Mouse (Mus musculus): Measurements from ENCODE around the gene Nfic. TPM values are rescaled to one million over a fixed set of nuclear protein-coding genes. Genes with fewer than 3 reads are reported as not detected.

Nfic gene
- polyA plus RNA-seq, 1 experiment from 2014 or later, result 106 TPM

DNA sequence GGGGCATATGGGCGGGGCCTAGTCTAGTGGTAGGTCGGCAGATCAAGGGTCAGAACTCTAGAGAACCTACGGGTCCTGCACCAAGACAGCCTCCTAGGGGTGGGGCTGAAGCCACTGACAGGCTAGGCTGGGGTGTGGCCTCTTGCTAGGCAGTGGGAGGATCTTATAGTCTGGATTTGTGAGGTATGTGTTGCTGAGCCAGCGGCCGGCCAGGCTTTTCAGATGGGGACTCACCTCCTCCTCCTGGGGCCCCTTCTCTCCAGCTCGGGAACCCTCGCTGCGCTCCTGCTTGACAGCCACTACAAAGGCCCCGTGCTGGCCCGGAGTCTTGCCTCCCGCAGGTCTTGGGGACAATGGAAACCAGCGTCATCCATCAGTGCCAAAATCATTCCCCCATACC is 106.3 kb downstream of the Nfic start:
- WGBS, result 9% methylated on average over 12 of the region's 12 CpGs
- Histone ChIP-seq H3K36me3 (ENCODE audit: control insufficient read depth, insufficient read depth, low read length) (peaks cover 9% of the 10 kb centered on the region), H3K9me3 (ENCODE audit: control insufficient read depth, low read length) (no peaks in the 10 kb centered on the region), H3K27me3 (ENCODE audit: control insufficient read depth, insufficient read depth, low read depth, low read length) (peaks cover 8% of the 10 kb centered on the region), H3K27ac (ENCODE audit: low read length) (peak overlapping the region; percentile 61; the same call in 1 of the 2 replicates), H3K9ac (ENCODE audit: low read length) (peak overlapping the region; percentile 80), H3K4me1 (replicated peaks; ENCODE audit: control insufficient read depth, insufficient read depth, low read length) (peaks cover 36% of the 10 kb centered on the region), H3K4me3 (ENCODE audit: low read length) (peak overlapping the region; percentile 84), H3K4me2 (ENCODE audit: low read depth, low read length) (peak overlapping the region; percentile 88)
- ATAC-seq (ENCODE audit: low read depth), result no peak

- WGBS, result 10% methylated on average over 55 of the region's 55 CpGs
- Histone ChIP-seq H3K36me3 (ENCODE audit: control insufficient read depth, insufficient read depth, low read length) (peaks cover 9% of the 10 kb centered on the region), H3K9ac (ENCODE audit: low read length) (peak overlapping the region; percentile 59), H3K27me3 (ENCODE audit: control insufficient read depth, insufficient read depth, low read depth, low read length) (peaks cover 32% of the 10 kb centered on the region), H3K9me3 (ENCODE audit: control insufficient read depth, low read length) (no peaks in the 10 kb centered on the region), H3K4me2 (ENCODE audit: low read depth, low read length) (peak overlapping the region; percentile 63), H3K4me3 (ENCODE audit: low read length) (peak overlapping the region; percentile 39), H3K4me1 (replicated peaks; ENCODE audit: control insufficient read depth, insufficient read depth, low read length) (peaks cover 41% of the 10 kb centered on the region), H3K27ac (ENCODE audit: low read length) (peak overlapping the region; percentile 41)
- peak; percentile 16 for ATAC-seq (ENCODE audit: low read depth)
Observed at GRCm38 (mm10) chr10:81346453-81347067, 108.9 kb downstream of the Nfic start.

Small RNAs within 50 kb of the gene (microRNA-seq; reads per million reads assigned to microRNA genes)
- gene Gm25595 (not detected), gene Mir1191b (0.99 reads per million), gene Mir6913 (not detected)

Other genes with a start within 250 kb of the Nfic start
- 0.36 and 0.39 TPM in 2 replicates for gene Atcay, start 224.8 kb downstream of the Nfic start, polyA plus RNA-seq (2015; fragmentation: Nextera tagmentation; extraction: Ambion mirVana)
- gene Zfr2, start 222.5 kb downstream of the Nfic start, polyA plus RNA-seq (2015; fragmentation: Nextera tagmentation; extraction: Ambion mirVana), result 5.0 and 6.0 TPM in 2 replicates
- 2.9 and 3.5 TPM in 2 replicates for gene Matk, start 202.7 kb downstream of the Nfic start, polyA plus RNA-seq (2015; fragmentation: Nextera tagmentation; extraction: Ambion mirVana)
- 202 and 210 TPM in 2 replicates for gene Mrpl54, start 188.7 kb downstream of the Nfic start, polyA plus RNA-seq (2015; fragmentation: Nextera tagmentation; extraction: Ambion mirVana)
- gene Apba3, start 188.7 kb downstream of the Nfic start, polyA plus RNA-seq (2015; fragmentation: Nextera tagmentation; extraction: Ambion mirVana), result 61.2 and 69.2 TPM in 2 replicates
- gene Tjp3, start 164.1 kb downstream of the Nfic start, polyA plus RNA-seq (2015; fragmentation: Nextera tagmentation; extraction: Ambion mirVana), result 29.3 and 32.9 TPM in 2 replicates
- 41.0 and 43.1 TPM in 2 replicates for gene Pip5k1c, start 162.7 kb downstream of the Nfic start, polyA plus RNA-seq (2015; fragmentation: Nextera tagmentation; extraction: Ambion mirVana)
- gene Cactin, start 134.5 kb downstream of the Nfic start, polyA plus RNA-seq (2015; fragmentation: Nextera tagmentation; extraction: Ambion mirVana), result 36.6 and 37.9 TPM in 2 replicates
- gene Tbxa2r, start 126.9 kb downstream of the Nfic start, polyA plus RNA-seq (2015; fragmentation: Nextera tagmentation; extraction: Ambion mirVana), result 18.6 and 19.6 TPM in 2 replicates
- 0.05 and 0.10 TPM in 2 replicates for gene Gipc3, start 112.4 kb downstream of the Nfic start, polyA plus RNA-seq (2015; fragmentation: Nextera tagmentation; extraction: Ambion mirVana)
- 90.6 and 93.2 TPM in 2 replicates for gene Hmg20b, start 105.2 kb downstream of the Nfic start, polyA plus RNA-seq (2015; fragmentation: Nextera tagmentation; extraction: Ambion mirVana)
- gene Mfsd12, start 98.1 kb downstream of the Nfic start, polyA plus RNA-seq (2015; fragmentation: Nextera tagmentation; extraction: Ambion mirVana), result 13.7 and 13.9 TPM in 2 replicates
- 2.0 and 2.2 TPM in 2 replicates for gene 4930404N11Rik, start 89.8 kb downstream of the Nfic start, polyA plus RNA-seq (2015; fragmentation: Nextera tagmentation; extraction: Ambion mirVana)
- gene Fzr1, start 77.1 kb downstream of the Nfic start, polyA plus RNA-seq (2015; fragmentation: Nextera tagmentation; extraction: Ambion mirVana), result 95.4 and 105 TPM in 2 replicates
- gene Dohh, start 71.2 kb downstream of the Nfic start, polyA plus RNA-seq (2015; fragmentation: Nextera tagmentation; extraction: Ambion mirVana), result 71.4 and 73.1 TPM in 2 replicates
- gene Gm48551, start 71.2 kb downstream of the Nfic start, polyA plus RNA-seq (2015; fragmentation: Nextera tagmentation; extraction: Ambion mirVana), result 3.0 and 3.1 TPM in 2 replicates
- gene Gm48552, start 66.6 kb downstream of the Nfic start, polyA plus RNA-seq (2015; fragmentation: Nextera tagmentation; extraction: Ambion mirVana), result 1.2 and 1.7 TPM in 2 replicates
- 7.9 and 9.0 TPM in 2 replicates for gene Smim24, start 62.6 kb downstream of the Nfic start, polyA plus RNA-seq (2015; fragmentation: Nextera tagmentation; extraction: Ambion mirVana)
- gene Celf5, start 27.1 kb upstream of the Nfic start, polyA plus RNA-seq (2015; fragmentation: Nextera tagmentation; extraction: Ambion mirVana), result 0.40 and 0.67 TPM in 2 replicates
- gene Ncln, start 40.8 kb upstream of the Nfic start, polyA plus RNA-seq (2015; fragmentation: Nextera tagmentation; extraction: Ambion mirVana), result 82.9 and 83.6 TPM in 2 replicates
- 2.8 and 4.1 TPM in 2 replicates for gene S1pr4, start 44.5 kb upstream of the Nfic start, polyA plus RNA-seq (2015; fragmentation: Nextera tagmentation; extraction: Ambion mirVana)
- 1.8 and 2.2 TPM in 2 replicates for gene Gna15, start 68.6 kb upstream of the Nfic start, polyA plus RNA-seq (2015; fragmentation: Nextera tagmentation; extraction: Ambion mirVana)
- gene Gna11, start 89.6 kb upstream of the Nfic start, polyA plus RNA-seq (2015; fragmentation: Nextera tagmentation; extraction: Ambion mirVana), result 68.7 and 70.9 TPM in 2 replicates
- gene Aes, start 103.9 kb upstream of the Nfic start, polyA plus RNA-seq (2015; fragmentation: Nextera tagmentation; extraction: Ambion mirVana), result 377 and 416 TPM in 2 replicates
- gene Tle2, start 118.9 kb upstream of the Nfic start, polyA plus RNA-seq (2015; fragmentation: Nextera tagmentation; extraction: Ambion mirVana), result 51.2 and 53.3 TPM in 2 replicates
- 30.1 and 33.8 TPM in 2 replicates for gene Tle6, start 145.4 kb upstream of the Nfic start, polyA plus RNA-seq (2015; fragmentation: Nextera tagmentation; extraction: Ambion mirVana)
- 0.24 and 0.98 TPM in 2 replicates for gene BC025920, start 150.6 kb upstream of the Nfic start, polyA plus RNA-seq (2015; fragmentation: Nextera tagmentation; extraction: Ambion mirVana)
- gene Sirt6, start 172.2 kb upstream of the Nfic start, polyA plus RNA-seq (2015; fragmentation: Nextera tagmentation; extraction: Ambion mirVana), result 38.0 and 40.0 TPM in 2 replicates
- 8.5 and 9.2 TPM in 2 replicates for gene Ankrd24, start 172.9 kb upstream of the Nfic start, polyA plus RNA-seq (2015; fragmentation: Nextera tagmentation; extraction: Ambion mirVana)
- gene Gm10778, start 193.4 kb upstream of the Nfic start, polyA plus RNA-seq (2015; fragmentation: Nextera tagmentation; extraction: Ambion mirVana), result 4.8 and 5.0 TPM in 2 replicates
- gene Zfp433, start 249.2 kb upstream of the Nfic start, polyA plus RNA-seq (2015; fragmentation: Nextera tagmentation; extraction: Ambion mirVana), result 18.5 and 20.9 TPM in 2 replicates